ENCODE assay signal across 20 mouse cellular contexts in genomic region chr3:15132136-15132535, GRCm38 (mm10).
DNase-seq lines count a peak whose midpoint lies in the region; ATAC-seq and TF ChIP-seq lines count a peak whose summit lies in the region.
"Had no signal": no experiment of that assay in that cellular context is flagged by ENCODE, and none has a peak within 500 bp of the region (broad histone marks: within the 10 kb centered on the region; RNA-seq: fewer than 3 reads in every experiment).

No protein-coding gene starts in this region.

- no peaks in the 10 kb centered on the region for H3K4me1 ChIP-seq in kidney, postnatal 0 days (replicated peaks; ENCODE audit: insufficient read depth, low read length)
- no peaks in the 10 kb centered on the region for H3K4me1 ChIP-seq in midbrain, embryonic 12.5 days
- H3K4me1 ChIP-seq in midbrain, embryonic 14.5 days (ENCODE audit: control insufficient read depth, insufficient read depth, low read length): no peaks in the 10 kb centered on the region
- H3K4me1 ChIP-seq: embryonic facial prominence, embryonic 13.5 days; hindbrain, embryonic 15.5 days; limb, embryonic 13.5 days; liver, embryonic 15.5 days; midbrain, embryonic 13.5 days had no signal

- H3K9ac ChIP-seq in kidney, postnatal 0 days (ENCODE audit: low read depth, low read length): no peak overlapping the region
- H3K9ac ChIP-seq in midbrain, embryonic 12.5 days (replicated peaks): no peak overlapping the region
- no peak overlapping the region for H3K9ac ChIP-seq in midbrain, embryonic 14.5 days (replicated peaks; ENCODE audit: low read length)
- H3K9ac ChIP-seq: embryonic facial prominence, embryonic 13.5 days; hindbrain, embryonic 15.5 days; limb, embryonic 13.5 days; liver, embryonic 15.5 days; midbrain, embryonic 13.5 days had no signal

- H3K27me3 ChIP-seq in kidney, postnatal 0 days (ENCODE audit: insufficient read depth, low read length): no peaks in the 10 kb centered on the region
- no peaks in the 10 kb centered on the region for H3K27me3 ChIP-seq in midbrain, embryonic 12.5 days
- no peaks in the 10 kb centered on the region for H3K27me3 ChIP-seq in midbrain, embryonic 14.5 days (ENCODE audit: control insufficient read depth, insufficient read depth, low read length)
- H3K27me3 ChIP-seq: embryonic facial prominence, embryonic 13.5 days; hindbrain, embryonic 15.5 days; limb, embryonic 13.5 days; liver, embryonic 15.5 days; midbrain, embryonic 13.5 days had no signal

- no peak for ATAC-seq in kidney, postnatal 0 days (replicated peaks; ENCODE audit: low FRiP score, low read depth)
- ATAC-seq in midbrain, embryonic 12.5 days (ENCODE audit: low FRiP score, low read depth): 0 out of 2 replicates have a peak, but pooled peaks have one; percentile 30
- ATAC-seq in midbrain, embryonic 14.5 days (ENCODE audit: low FRiP score, low TSS enrichment): no peak
- ATAC-seq: forebrain, embryonic 14.5 days; midbrain, embryonic 13.5 days had no signal

- peak; percentile 27 for DNase-seq in kidney, postnatal 0 days (ENCODE audit: low spot score)
- no peak for DNase-seq in kidney, postnatal 10 days
- DNase-seq in midbrain, embryonic 14.5 days: no peak
- peak; percentile 52 for DNase-seq in lung, postnatal 10 days
- DNase-seq in frontal cortex, postnatal 14 days (ENCODE audit: low spot score in 2 of 2): no peak
- no peak for DNase-seq in cerebellum, adult 11 months
- DNase-seq: adrenal gland, postnatal 36 days; cerebellum, adult 18-20 months; cerebellum, postnatal 14 days; kidney, postnatal 25 days; layer of hippocampus, adult 9-11 months; right cerebral cortex, postnatal 14 days had no signal

- TF ChIP-seq CTCF in kidney, postnatal 0 days (IDR thresholded peaks at IDR 0.05; ENCODE audit: low read depth): no peak

- no peak overlapping the region for H3K4me2 ChIP-seq in kidney, postnatal 0 days (ENCODE audit: low read length)
- no peak overlapping the region for H3K4me2 ChIP-seq in midbrain, embryonic 12.5 days (replicated peaks)
- H3K4me2 ChIP-seq in midbrain, embryonic 14.5 days (ENCODE audit: low read length): no peak overlapping the region
- H3K4me2 ChIP-seq: embryonic facial prominence, embryonic 13.5 days; heart, embryonic 11.5 days; hindbrain, embryonic 15.5 days; limb, embryonic 13.5 days; liver, embryonic 15.5 days; midbrain, embryonic 13.5 days had no signal

- H3K4me3 ChIP-seq in kidney, postnatal 0 days (replicated peaks; ENCODE audit: low read depth, low read length): no peak overlapping the region
- H3K4me3 ChIP-seq in midbrain, embryonic 12.5 days: no peak overlapping the region
- H3K4me3 ChIP-seq in midbrain, embryonic 14.5 days (replicated peaks; ENCODE audit: low read depth, low read length): no peak overlapping the region
- H3K4me3 ChIP-seq: embryonic facial prominence, embryonic 13.5 days; hindbrain, embryonic 15.5 days; limb, embryonic 13.5 days; liver, embryonic 15.5 days; midbrain, embryonic 13.5 days had no signal

- H3K36me3 ChIP-seq in kidney, postnatal 0 days (ENCODE audit: insufficient read depth, low read length): no peaks in the 10 kb centered on the region
- H3K36me3 ChIP-seq in midbrain, embryonic 12.5 days: no peaks in the 10 kb centered on the region
- no peaks in the 10 kb centered on the region for H3K36me3 ChIP-seq in midbrain, embryonic 14.5 days (ENCODE audit: control insufficient read depth, insufficient read depth, low read length)
- H3K36me3 ChIP-seq: embryonic facial prominence, embryonic 13.5 days; hindbrain, embryonic 15.5 days; limb, embryonic 13.5 days; liver, embryonic 15.5 days; midbrain, embryonic 13.5 days had no signal

- 25% methylated on average over 5 of the region's 5 CpGs for WGBS in kidney, postnatal 0 days
- WGBS in midbrain, embryonic 12.5 days: 71% methylated on average over 5 of the region's 5 CpGs
- 66% methylated on average over 5 of the region's 5 CpGs for WGBS in midbrain, embryonic 14.5 days

- no peak overlapping the region for H3K27ac ChIP-seq in kidney, postnatal 0 days
- H3K27ac ChIP-seq in midbrain, embryonic 12.5 days (replicated peaks): no peak overlapping the region
- H3K27ac ChIP-seq in midbrain, embryonic 14.5 days (replicated peaks; ENCODE audit: low read depth, low read length): no peak overlapping the region
- H3K27ac ChIP-seq: embryonic facial prominence, embryonic 13.5 days; hindbrain, embryonic 15.5 days; limb, embryonic 13.5 days; liver, embryonic 15.5 days; midbrain, embryonic 13.5 days had no signal

- H3K9me3 ChIP-seq in kidney, postnatal 0 days (replicated peaks; ENCODE audit: low read length): no peaks in the 10 kb centered on the region
- H3K9me3 ChIP-seq in midbrain, embryonic 12.5 days: no peaks in the 10 kb centered on the region
- H3K9me3 ChIP-seq in midbrain, embryonic 14.5 days (ENCODE audit: control insufficient read depth, low read length): no peaks in the 10 kb centered on the region
- H3K9me3 ChIP-seq: embryonic facial prominence, embryonic 13.5 days; hindbrain, embryonic 15.5 days; limb, embryonic 13.5 days; liver, embryonic 15.5 days; midbrain, embryonic 13.5 days had no signal

Comparison
In these comparisons a context has a peak if more than half of its experiments do, and no peak if none do; other contexts are left out.
1. DNase-seq: peak in kidney, postnatal 0 days (single experiment) and lung, postnatal 10 days (single experiment); none in kidney, postnatal 10 days (single experiment), midbrain, embryonic 14.5 days (single experiment), frontal cortex, postnatal 14 days (0 of 2) and cerebellum, adult 11 months (single experiment).